Mouse (Mus musculus) heart, embryonic 11.5 days (tissue): ENCODE measurements around the gene Irf8. TPM values are rescaled to one million over a fixed set of nuclear protein-coding genes. Genes with fewer than 3 reads are reported as not detected.
"Not testable (repeated sequence)": the region's sequence is repeated elsewhere in the genome, so short reads cannot be mapped to it uniquely, and the experiment has no call there.

Source experiments
- ATAC-seq: fragments of 200-750 bp; cut with Nextera tagmentation; replicated peaks from 2 replicates; pipeline ENCODE4 v1.8.0; 2017; ENCODE audit warnings: moderate library complexity; ENCODE audit not compliant: insufficient number of reproducible peaks, low FRiP score, low TSS enrichment
- H3K27ac ChIP-seq: fragments of 300-500 bp; sonication (generic); 2 replicates; pipeline ENCODE4 v1.5.1; 2014; ENCODE audit warnings: mild to moderate bottlenecking, low read depth, low read length
- H3K27me3 ChIP-seq: fragments of 300-500 bp; sonication (generic); 2 replicates; pipeline ENCODE4 v1.6.1; 2014; ENCODE audit warnings: mild to moderate bottlenecking, low read length, mixed read lengths; ENCODE audit not compliant: control insufficient read depth, insufficient read depth
- H3K36me3 ChIP-seq: fragments of 300-500 bp; sonication (generic); 2 replicates; pipeline ENCODE4 v1.6.1; 2014; ENCODE audit warnings: mild to moderate bottlenecking, low read length, moderate library complexity, mixed read lengths; ENCODE audit not compliant: control insufficient read depth, insufficient read depth
- H3K4me1 ChIP-seq: fragments of 300-500 bp; sonication (generic); 2 replicates; pipeline ENCODE4 v1.6.1; 2014; ENCODE audit warnings: low read length; ENCODE audit not compliant: control insufficient read depth, insufficient read depth
- H3K4me2 ChIP-seq: fragments of 300-500 bp; sonication (generic); 2 replicates; pipeline ENCODE4 v1.6.1; 2014; ENCODE audit warnings: mild to moderate bottlenecking, moderate library complexity
- H3K4me3 ChIP-seq: fragments of 300-500 bp; sonication (generic); 2 replicates; pipeline ENCODE4 v1.5.1; 2014; ENCODE audit warnings: low read depth, low read length
- H3K9ac ChIP-seq: fragments of 300-500 bp; sonication (generic); 2 replicates; pipeline ENCODE4 v1.6.1; 2014; ENCODE audit warnings: mild to moderate bottlenecking, low read depth, low read length, moderate library complexity
- H3K9me3 ChIP-seq: fragments of 300-500 bp; sonication (generic); replicated peaks from 2 replicates; pipeline ENCODE4 v1.6.1; 2016; ENCODE audit warnings: low read length; ENCODE audit not compliant: control insufficient read depth
- WGBS: fragments of 180-500 bp; shearing (Covaris S2); extraction: QIAGEN DNeasy Blood & Tissue Kit; methylation state at CpG from one replicate; pipeline ENCODE4 v1.1.7; 2014; ENCODE audit not compliant: insufficient replicate concordance; 5-methylcytosine and 5-hydroxymethylcytosine counted together
- polyA plus RNA-seq: library from polyadenylated mRNA; unstranded; fragments of >200 nt; fragmentation: Nextera tagmentation; extraction: Ambion mirVana; gene quantifications from 2 replicates; pipeline ENCODE4 v1.2.1, GENCODE M21; 2014

The Irf8 gene
- polyA plus RNA-seq, 1 experiment from 2014 or later = 3.2 TPM

DNA sequence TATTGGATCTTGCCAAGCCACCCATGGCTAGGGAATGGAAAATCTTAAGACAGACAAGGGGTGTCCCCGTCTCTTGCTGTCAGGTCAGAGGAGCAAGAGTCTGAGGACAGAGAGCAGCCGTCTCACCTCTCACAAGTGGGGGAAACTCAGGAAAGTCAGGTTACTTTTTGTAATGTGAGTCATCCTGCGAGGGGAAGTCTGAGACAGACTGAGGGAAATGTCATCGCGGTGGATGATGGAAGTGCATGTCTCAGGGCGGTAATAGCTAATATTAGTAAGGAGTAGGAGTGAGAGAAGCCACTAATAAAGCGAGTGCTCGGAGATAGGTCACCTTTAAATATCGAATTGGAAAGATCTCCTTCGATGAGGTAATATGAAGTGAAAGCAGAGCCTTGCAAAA, 27.0 kb upstream of the Irf8 start:
- Histone ChIP-seq H3K36me3 (no peaks in the 10 kb centered on the region), H3K4me2 (no peak overlapping the region), H3K4me3 (no peak overlapping the region), H3K27ac (no peak overlapping the region), H3K9ac (no peak overlapping the region), H3K9me3 (no peaks in the 10 kb centered on the region), H3K27me3 (no peaks in the 10 kb centered on the region), H3K4me1 (no peaks in the 10 kb centered on the region)
- no peak for ATAC-seq
- WGBS = 74% methylated on average over 10 of the region's 10 CpGs

DNA sequence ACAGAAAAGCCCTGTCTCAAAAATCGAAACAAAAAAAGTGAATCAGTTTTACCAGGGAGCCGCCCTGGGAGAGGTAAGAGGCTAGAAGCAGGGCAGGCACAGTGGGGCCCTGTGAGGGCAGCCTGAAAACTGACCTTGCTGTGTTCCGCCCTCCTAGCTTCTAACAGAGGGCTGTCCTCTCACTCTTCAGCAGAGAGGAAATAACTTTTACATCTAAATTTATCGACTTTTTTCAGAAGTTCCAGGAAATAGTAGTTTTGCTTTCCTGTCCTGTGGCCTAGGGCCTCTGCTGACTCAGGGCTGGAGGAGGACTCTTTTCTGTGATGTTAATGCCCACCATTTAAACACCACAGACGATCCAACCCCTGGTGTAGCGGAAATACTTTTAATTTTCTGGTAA, 21.0 kb upstream of the Irf8 start:
- Histone ChIP-seq H3K4me1 (no peaks in the 10 kb centered on the region), H3K27me3 (no peaks in the 10 kb centered on the region), H3K4me2 (no peak overlapping the region), H3K27ac (no peak overlapping the region), H3K4me3 (no peak overlapping the region), H3K9ac (no peak overlapping the region), H3K9me3 (no peaks in the 10 kb centered on the region), H3K36me3 (no peaks in the 10 kb centered on the region)
- 67% methylated on average over 6 of the region's 6 CpGs for WGBS
- no peak for ATAC-seq

DNA sequence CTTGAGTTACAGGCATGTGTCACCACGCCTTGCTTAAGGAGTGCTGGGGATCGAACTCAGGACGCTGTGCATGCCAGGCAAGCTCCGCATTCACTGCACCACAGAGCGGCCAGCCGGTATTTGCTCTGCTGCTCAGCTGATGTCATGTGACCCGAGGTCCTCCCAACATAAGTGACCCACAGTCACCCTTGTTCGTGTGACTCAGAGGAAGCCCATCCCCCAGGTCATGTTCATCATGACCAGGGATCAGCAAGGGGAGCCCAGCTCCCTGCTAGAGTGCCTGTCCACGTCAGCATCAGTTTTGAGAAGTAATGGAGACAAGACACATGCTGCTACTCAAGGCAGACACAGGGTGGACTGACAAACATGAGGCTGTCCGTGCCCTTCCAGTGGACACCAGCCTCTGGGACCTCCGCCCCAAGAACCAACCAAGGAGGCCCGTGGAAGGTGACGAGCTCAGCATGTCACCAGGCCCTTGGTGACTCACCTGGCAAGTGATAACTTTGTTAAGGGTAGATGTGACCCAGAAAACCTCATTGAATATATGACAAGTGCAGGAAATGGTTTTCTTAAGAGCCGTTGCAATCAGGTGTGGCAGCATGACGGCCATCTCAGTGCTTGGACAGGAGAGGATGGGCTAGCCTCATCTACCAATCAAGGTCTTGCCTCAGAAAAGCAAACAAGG, 20.0 kb upstream of the Irf8 start:
- no peaks in the 10 kb centered on the region for H3K36me3 ChIP-seq
- ATAC-seq = no peak
- H3K9ac ChIP-seq = no peak overlapping the region
- H3K4me3 ChIP-seq = no peak overlapping the region
- 68% methylated on average over 15 of the region's 15 CpGs for WGBS
- no peak overlapping the region for H3K27ac ChIP-seq
- no peaks in the 10 kb centered on the region for H3K4me1 ChIP-seq
- no peak overlapping the region for H3K4me2 ChIP-seq
- H3K9me3 ChIP-seq = no peaks in the 10 kb centered on the region
- 0 out of 2 replicates have a peak, but pooled peaks cover 3% of the 10 kb centered on the region for H3K27me3 ChIP-seq

DNA sequence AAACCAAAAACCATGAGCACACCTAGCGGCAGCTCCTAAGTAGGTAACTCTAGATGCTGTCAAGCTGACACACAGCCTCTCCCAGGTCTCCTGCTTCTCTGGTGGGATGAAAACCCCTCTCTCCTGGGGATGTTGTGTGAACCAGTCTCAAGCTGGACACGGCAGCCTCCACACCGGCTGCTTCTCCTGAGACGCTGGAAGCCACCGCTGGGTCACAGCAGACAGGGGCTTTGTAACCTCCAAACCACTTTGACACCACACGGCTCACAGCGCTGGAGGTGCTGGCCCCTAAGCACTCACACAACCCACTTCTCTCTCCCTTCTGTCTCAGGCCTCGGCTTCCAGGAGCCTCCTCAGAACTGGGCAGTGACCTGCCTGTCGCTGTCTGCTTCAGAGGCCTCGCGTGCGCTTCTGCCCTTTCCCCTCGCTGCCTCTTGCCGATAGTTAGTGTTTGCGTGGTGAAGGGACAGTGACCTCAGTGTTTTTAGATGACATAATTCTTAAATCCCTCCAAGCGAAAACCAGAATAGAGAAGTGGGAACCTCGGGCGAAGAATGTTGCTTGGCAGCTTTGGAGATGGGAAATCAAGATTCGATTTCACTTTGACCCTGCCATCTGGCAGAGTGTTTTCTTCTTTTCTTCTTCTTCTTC, 16.4 kb upstream of the Irf8 start:
- Histone ChIP-seq H3K4me3 (no peak overlapping the region), H3K36me3 (no peaks in the 10 kb centered on the region), H3K9me3 (0 out of 2 replicates have a peak, but pooled peaks cover 3% of the 10 kb centered on the region), H3K27ac (no peak overlapping the region), H3K4me1 (no peaks in the 10 kb centered on the region), H3K4me2 (no peak overlapping the region), H3K27me3 (0 out of 2 replicates have a peak, but pooled peaks cover 3% of the 10 kb centered on the region), H3K9ac (no peak overlapping the region)
- 66% methylated on average over 19 of the region's 19 CpGs for WGBS
- no peak for ATAC-seq

DNA sequence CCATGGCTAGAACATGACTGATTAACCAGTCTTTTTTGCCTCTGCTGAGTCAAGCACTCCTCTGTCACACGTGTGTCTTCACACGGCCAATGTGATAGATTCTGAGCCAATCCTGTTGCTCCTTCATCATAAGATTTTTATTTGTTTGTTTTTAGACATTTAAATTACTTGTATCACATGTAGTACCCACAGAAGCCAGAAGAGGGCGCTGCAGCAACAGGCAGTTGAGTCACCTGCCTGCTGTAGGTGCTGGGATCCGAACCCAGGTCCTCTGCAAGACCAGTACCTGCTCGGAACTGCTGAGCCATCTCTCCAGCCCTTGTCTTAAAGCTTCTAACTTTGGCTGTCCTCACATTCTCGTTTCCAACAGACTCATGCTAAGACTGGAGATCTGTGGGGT, 13.1 kb upstream of the Irf8 start:
- H3K4me3 ChIP-seq = no peak overlapping the region
- H3K4me1 ChIP-seq = no peaks in the 10 kb centered on the region
- no peak for ATAC-seq
- H3K27me3 ChIP-seq = peaks cover 4% of the 10 kb centered on the region; the same call in 1 of the 2 replicates
- H3K36me3 ChIP-seq = no peaks in the 10 kb centered on the region
- H3K9ac ChIP-seq = no peak overlapping the region
- 64% methylated on average over 6 of the region's 6 CpGs for WGBS
- H3K4me2 ChIP-seq = no peak overlapping the region
- H3K9me3 ChIP-seq = 0 out of 2 replicates have a peak, but pooled peaks cover 3% of the 10 kb centered on the region
- no peak overlapping the region for H3K27ac ChIP-seq

DNA sequence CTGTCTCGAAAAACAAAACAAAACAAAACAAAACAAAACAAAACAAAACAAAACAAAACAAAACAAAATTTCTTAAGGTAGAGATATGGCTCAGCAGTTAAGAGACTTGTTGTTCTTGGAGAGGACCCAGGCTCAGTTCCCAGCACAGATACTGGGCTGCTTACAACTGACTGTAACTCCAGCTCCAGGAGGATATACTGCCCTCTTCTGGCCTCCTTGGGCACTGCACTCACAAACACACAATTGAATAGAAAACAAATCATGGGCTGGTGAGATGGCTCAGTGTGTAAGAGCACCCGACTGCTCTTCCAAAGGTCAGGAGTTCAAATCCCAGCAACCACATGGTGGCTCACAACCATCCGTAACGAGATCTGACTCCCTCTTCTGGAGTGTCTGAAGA, 12.1 kb upstream of the Irf8 start:
- H3K9me3 ChIP-seq, ATAC-seq, H3K36me3 ChIP-seq, H3K4me2 ChIP-seq, H3K9ac ChIP-seq, H3K27ac ChIP-seq, H3K4me3 ChIP-seq, H3K4me1 ChIP-seq, H3K27me3 ChIP-seq: not testable (repeated sequence)
- WGBS = 89% methylated on average over 2 of the region's 4 CpGs

DNA sequence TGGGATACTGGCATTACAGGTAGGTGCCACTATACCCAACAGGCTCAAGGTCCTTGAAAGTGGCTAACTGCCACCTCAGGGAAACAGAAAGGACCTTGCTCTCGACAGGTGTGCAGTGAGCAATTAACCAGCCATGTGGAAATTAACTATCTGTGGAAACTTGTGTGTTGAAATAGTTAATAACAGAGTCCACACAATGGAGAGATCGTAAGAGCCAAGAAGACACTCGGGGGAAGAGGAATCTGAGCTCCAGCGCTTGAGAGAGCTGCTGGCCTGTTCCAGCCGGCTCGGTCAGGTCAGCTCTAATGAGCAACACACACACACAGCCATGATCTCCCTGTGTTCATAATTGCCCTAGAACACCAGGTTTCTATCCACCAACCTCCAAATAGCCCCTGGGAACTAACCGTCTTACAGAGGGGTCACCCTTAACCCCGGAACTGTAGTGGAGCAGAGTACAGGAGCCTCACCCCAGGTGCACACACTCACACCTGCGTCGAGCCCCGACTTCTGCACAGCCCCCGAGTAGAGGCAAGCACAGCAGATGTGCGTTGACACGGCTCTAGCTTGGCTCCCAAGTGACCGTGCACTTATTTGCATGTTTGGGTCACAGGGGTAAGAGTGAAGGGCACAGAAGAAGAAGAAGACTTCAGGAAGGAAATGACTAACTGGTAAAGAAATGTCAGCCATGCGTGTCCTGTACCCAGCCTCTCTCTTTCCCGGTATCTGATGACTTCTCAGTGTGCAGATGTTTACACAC, 11.2 kb upstream of the Irf8 start:
- Histone ChIP-seq H3K27me3 (peaks cover 9% of the 10 kb centered on the region; the same call in 1 of the 2 replicates), H3K27ac (no peak overlapping the region), H3K4me3 (no peak overlapping the region), H3K4me1 (no peaks in the 10 kb centered on the region), H3K9ac (no peak overlapping the region), H3K4me2 (no peak overlapping the region), H3K36me3 (no peaks in the 10 kb centered on the region), H3K9me3 (0 out of 2 replicates have a peak, but pooled peaks cover 3% of the 10 kb centered on the region)
- WGBS = 70% methylated on average over 17 of the region's 17 CpGs
- ATAC-seq = no peak

DNA sequence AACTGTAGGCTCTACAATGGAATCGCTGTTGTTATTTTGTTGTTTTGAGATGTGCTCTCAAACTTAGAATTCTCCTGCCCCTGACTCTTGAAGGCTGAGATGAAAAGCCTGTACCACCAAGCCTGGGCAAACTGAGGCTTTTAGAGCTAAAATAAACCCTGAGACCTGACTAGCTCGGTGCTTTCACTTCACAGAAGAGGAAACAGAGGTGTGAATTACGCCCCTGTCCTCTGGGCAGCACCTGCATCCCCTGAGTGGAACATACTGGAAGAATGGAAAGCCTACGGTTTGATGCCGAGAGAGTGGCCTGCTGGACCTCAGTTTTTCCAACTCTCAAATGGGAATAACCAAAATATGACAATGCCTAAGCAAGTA, 10.6 kb upstream of the Irf8 start:
- H3K4me3 ChIP-seq = no peak overlapping the region
- H3K4me1 ChIP-seq = no peaks in the 10 kb centered on the region
- H3K4me2 ChIP-seq = no peak overlapping the region
- H3K9ac ChIP-seq = no peak overlapping the region
- no peak overlapping the region for H3K27ac ChIP-seq
- H3K27me3 ChIP-seq = peaks cover 11% of the 10 kb centered on the region; the same call in 1 of the 2 replicates
- H3K36me3 ChIP-seq = no peaks in the 10 kb centered on the region
- 0 out of 2 replicates have a peak, but pooled peaks cover 3% of the 10 kb centered on the region for H3K9me3 ChIP-seq
- no peak for ATAC-seq
- WGBS = 71% methylated on average over 5 of the region's 5 CpGs
